Mouse (Mus musculus) G1E (cell line): ENCODE data around the gene Slco1a5. TPM values are rescaled to one million over a fixed set of nuclear protein-coding genes. Genes with fewer than 3 reads are reported as not detected.
A peak's percentile ranks its signal among the peaks of the same experiment; 100 is the strongest.

Experiments
- ATAC-seq: 2 replicates; pipeline ENCODE4 v1.8.0; 2016; ENCODE audit warnings: mild to moderate bottlenecking; ENCODE audit not compliant: insufficient number of reproducible peaks, poor library complexity, low FRiP score, severe bottlenecking; ENCODE audit errors: extremely low read depth
- DNase-seq: peaks from one replicate; pipeline ENCODE4 v3.0.0; 2012; ENCODE audit warnings: low spot score
- H3K27me3 ChIP-seq: 2 replicates; pipeline ENCODE4 v1.6.1; 2012; ENCODE audit warnings: mild to moderate bottlenecking, low read length, inconsistent platforms; ENCODE audit not compliant: insufficient read depth
- H3K36me3 ChIP-seq: replicated peaks from 2 replicates; pipeline ENCODE3; 2012; ENCODE audit warnings: mild to moderate bottlenecking, inconsistent platforms
- H3K4me1 ChIP-seq: 2 replicates; pipeline ENCODE4 v1.6.1; 2012; ENCODE audit warnings: low read depth, low read length, inconsistent platforms, mixed read lengths; ENCODE audit not compliant: insufficient read depth
- H3K4me3 ChIP-seq: 2 replicates; pipeline ENCODE4 v1.5.1; 2012; ENCODE audit warnings: low read depth, mild to moderate bottlenecking, inconsistent platforms, low read length, moderate library complexity, mixed read lengths
- H3K9me3 ChIP-seq: replicated peaks from 2 replicates; pipeline ENCODE4 v1.6.1; 2012; ENCODE audit warnings: inconsistent platforms
- CTCF ChIP-seq: IDR thresholded peaks from 2 replicates; pipeline ENCODE4 v1.5.1; 2012; ENCODE audit warnings: low read depth, low read length, inconsistent platforms, mixed read lengths
- GATA1 ChIP-seq: IDR thresholded peaks from 2 replicates; pipeline ENCODE4 v1.6.1; 2012; ENCODE audit warnings: borderline replicate concordance, low read length, inconsistent platforms, mixed read lengths
- GATA2 ChIP-seq: IDR thresholded peaks from 2 replicates; pipeline ENCODE4 v1.6.1; 2012; ENCODE audit warnings: low read depth, low read length, inconsistent platforms, borderline replicate concordance
- POLR2AphosphoS5 ChIP-seq: IDR thresholded peaks from 2 replicates; pipeline ENCODE4 v1.6.1; 2012; ENCODE audit warnings: low read depth, low read length, inconsistent platforms; ENCODE audit not compliant: insufficient replicate concordance
- TAL1 ChIP-seq: conservative IDR thresholded peaks from 2 replicates; pipeline ENCODE4 v1.6.1; 2012; ENCODE audit warnings: low read depth, low read length, inconsistent platforms, mixed read lengths
- polyA plus RNA-seq: library from polyadenylated mRNA; stranded (reverse); fragments of >175 nt; gene quantifications from 2 replicates; pipeline ENCODE4 v1.2.3, GENCODE M21; 2012
- total RNA-seq, 2 experiments: library from RNA; stranded (forward) in 1 of 2; stranded (reverse) in 1 of 2; fragments of 200-1000 nt in 1 of 2; fragments of >200 nt in 1 of 2; fragmentation: Nextera tagmentation in 1 of 2; gene quantifications; 2 replicates each; pipeline ENCODE4 v1.2.3; 2014 to 2017

Slco1a5 gene
- total and polyA plus RNA-seq, 3 experiments: 0.05 TPM; not detected in 2

DNA sequence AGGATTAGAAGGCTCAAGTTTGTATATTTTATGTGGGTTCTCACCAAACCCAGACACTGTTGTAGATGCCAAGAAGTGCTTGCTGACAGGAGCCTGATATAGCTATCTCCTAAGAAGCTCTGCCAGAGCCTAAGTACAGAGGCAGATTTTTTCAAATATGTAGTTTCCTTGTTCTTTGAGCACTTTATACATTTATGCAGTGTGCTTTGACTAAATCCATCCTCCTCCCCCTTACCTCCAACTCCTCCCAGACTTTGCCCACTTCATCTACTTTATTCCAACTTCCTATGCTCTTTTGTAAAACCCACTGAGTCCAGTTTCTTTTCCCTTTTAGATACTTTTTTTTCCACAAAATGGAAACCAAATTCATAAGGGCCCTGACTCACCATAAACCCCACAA, 102.6 kb downstream of the Slco1a5 start:
- H3K27me3 ChIP-seq: no peaks in the 10 kb centered on the region
- no peaks in the 10 kb centered on the region for H3K9me3 ChIP-seq
- H3K36me3 ChIP-seq: no peaks in the 10 kb centered on the region
- ATAC-seq (no peak; the same call in 1 of the 2 replicates), DNase-seq (no peak)
- no peak overlapping the region for H3K4me3 ChIP-seq
- H3K4me1 ChIP-seq: peaks cover 3% of the 10 kb centered on the region; the same call in 1 of the 2 replicates
- no peak for TF ChIP-seq POLR2AphosphoS5

GRCm38 (mm10) chr6:142211821-142212220, 111.0 kb downstream of the Slco1a5 start:
- no peak for ATAC-seq

DNA sequence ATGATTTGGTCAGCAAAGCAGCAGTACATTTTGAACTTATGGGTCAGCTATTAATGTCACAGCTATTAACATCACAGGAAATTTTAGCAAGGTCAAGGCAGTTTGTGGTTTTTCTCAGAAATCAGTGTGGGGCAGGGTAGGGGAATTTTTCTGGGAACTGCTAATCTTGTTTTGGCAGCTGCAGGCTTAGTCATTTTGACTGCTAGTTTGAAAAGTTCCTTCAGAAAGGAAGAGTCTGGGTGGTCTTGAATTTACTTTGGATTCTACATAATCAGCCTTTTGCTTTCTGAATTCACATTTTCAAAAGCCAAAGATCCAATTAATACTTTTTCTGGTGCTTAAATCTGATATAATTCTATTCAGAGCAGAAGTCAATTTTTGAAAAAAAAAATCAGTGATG, 113.0 kb downstream of the Slco1a5 start:
- peaks cover 19% of the 10 kb centered on the region for H3K4me1 ChIP-seq
- H3K9me3 ChIP-seq: no peaks in the 10 kb centered on the region
- H3K27me3 ChIP-seq: no peaks in the 10 kb centered on the region
- H3K4me3 ChIP-seq: no peak overlapping the region
- DNase-seq (no peak), ATAC-seq (peak; percentile 79)
- no peaks in the 10 kb centered on the region for H3K36me3 ChIP-seq
- TF ChIP-seq GATA1: no peak
- TF ChIP-seq GATA2: no peak
- TF ChIP-seq TAL1: peak; percentile 67

More at GRCm38 (mm10) chr6:142211821-142212220, 111.0 kb downstream of the Slco1a5 start:
- no peak for DNase-seq
- H3K4me1 ChIP-seq: peaks cover 19% of the 10 kb centered on the region
- H3K9me3 ChIP-seq: no peaks in the 10 kb centered on the region
- no peak for TF ChIP-seq GATA2
- TF ChIP-seq TAL1: no peak
- TF ChIP-seq CTCF: no peak
- no peak for TF ChIP-seq GATA1
- H3K4me3 ChIP-seq: no peak overlapping the region
- no peaks in the 10 kb centered on the region for H3K27me3 ChIP-seq
- H3K36me3 ChIP-seq: no peaks in the 10 kb centered on the region

DNA sequence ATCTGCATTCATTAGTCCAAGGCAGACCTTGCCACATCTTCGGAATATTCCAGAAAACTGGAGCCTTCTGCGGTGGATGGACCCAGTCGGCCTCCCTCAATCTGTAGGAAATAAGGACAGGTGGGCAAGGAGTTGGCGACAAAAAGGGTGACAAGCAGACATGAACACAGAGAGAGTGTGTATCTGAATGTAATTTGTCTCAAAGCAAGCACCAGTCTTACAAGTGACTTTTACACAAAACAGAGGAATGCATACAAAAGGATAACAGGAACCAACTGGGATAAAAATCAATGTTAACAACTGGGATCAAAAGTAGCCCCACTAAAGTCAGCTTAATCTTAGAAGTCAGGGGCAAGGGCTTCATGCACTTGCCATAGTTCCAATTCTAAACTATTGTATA, 114.4 kb downstream of the Slco1a5 start, which contains the start of gene Slco1a6:
Gene Slco1a6, minus strand, starts transcription at position 101 of the 400 bp plus-strand sequence.
- Histone ChIP-seq H3K9me3 (no peaks in the 10 kb centered on the region), H3K36me3 (no peaks in the 10 kb centered on the region), H3K4me3 (no peak within 1 kb of the TSS), H3K27me3 (no peaks in the 10 kb centered on the region), H3K4me1 (peaks cover 19% of the 10 kb centered on the region)
- DNase-seq (no peak), ATAC-seq (no peak)
- TF ChIP-seq GATA2: no peak
- no peak for TF ChIP-seq GATA1
- TF ChIP-seq POLR2AphosphoS5: no peak
- TF ChIP-seq CTCF: no peak
- no peak for TF ChIP-seq TAL1

DNA sequence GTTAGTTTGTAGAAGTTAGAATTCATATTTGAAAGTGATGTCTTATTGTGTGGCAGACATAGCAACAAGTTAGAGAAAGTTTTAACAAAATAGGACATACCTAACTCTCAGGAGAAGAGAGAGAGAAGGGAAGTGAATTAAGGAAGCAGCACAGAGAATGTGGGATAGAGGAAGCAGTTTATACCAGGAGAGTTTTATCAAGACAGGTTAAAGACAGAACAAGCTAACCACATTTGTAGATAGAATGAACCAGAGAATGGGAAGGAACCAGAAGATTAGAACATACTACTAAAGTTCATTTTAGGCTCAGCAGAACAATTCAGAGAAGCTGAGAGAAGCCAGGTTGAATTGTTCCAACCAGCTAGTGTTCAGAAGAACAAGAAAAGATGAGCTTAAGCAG, 122.3 kb downstream of the Slco1a5 start:
- Histone ChIP-seq H3K9me3 (peaks cover 3% of the 10 kb centered on the region; the same call in 1 of the 2 replicates), H3K36me3 (no peaks in the 10 kb centered on the region), H3K27me3 (no peaks in the 10 kb centered on the region), H3K4me3 (no peak overlapping the region), H3K4me1 (peaks cover 14% of the 10 kb centered on the region; the same call in 1 of the 2 replicates)
- TF ChIP-seq CTCF (no peak), GATA2 (no peak), TAL1 (no peak), POLR2AphosphoS5 (no peak), GATA1 (no peak)
- DNase-seq (no peak), ATAC-seq (peak; percentile 57)

DNA sequence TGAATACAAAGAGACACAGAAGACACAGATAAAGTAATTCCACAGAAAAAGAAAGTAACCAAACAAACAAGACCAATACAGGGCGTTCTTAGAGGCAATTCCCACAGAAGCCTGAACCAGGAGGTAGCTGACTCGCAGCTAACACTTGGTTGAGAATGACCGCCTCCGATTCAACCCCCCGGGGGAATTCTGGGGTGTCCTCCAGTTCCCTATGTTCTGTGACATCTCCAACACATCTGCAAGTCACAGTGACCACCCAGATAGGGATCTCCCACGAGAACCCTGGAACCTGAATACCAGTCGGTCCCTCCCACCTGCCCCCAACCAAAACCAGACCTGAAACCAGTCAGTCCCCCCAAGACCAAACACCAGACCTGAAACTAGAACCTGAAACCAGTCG, 128.5 kb downstream of the Slco1a5 start:
- DNase-seq (no peak), ATAC-seq (no peak)
- Histone ChIP-seq H3K9me3 (no peaks in the 10 kb centered on the region), H3K4me3 (no peak overlapping the region), H3K27me3 (no peaks in the 10 kb centered on the region), H3K36me3 (no peaks in the 10 kb centered on the region), H3K4me1 (peaks cover 30% of the 10 kb centered on the region)
- TF ChIP-seq GATA2 (no peak), GATA1 (no peak), TAL1 (no peak), POLR2AphosphoS5 (no peak), CTCF (no peak)

- Histone ChIP-seq H3K4me3 (no peak overlapping the region), H3K9me3 (no peaks in the 10 kb centered on the region), H3K27me3 (no peaks in the 10 kb centered on the region), H3K36me3 (no peaks in the 10 kb centered on the region), H3K4me1 (peaks cover 25% of the 10 kb centered on the region)
- TF ChIP-seq POLR2AphosphoS5 (no peak), CTCF (no peak), GATA2 (no peak), TAL1 (no peak), GATA1 (no peak)
- no peak for DNase-seq
- no peak; the same call in 1 of the 2 replicates for ATAC-seq
Observed at GRCm38 (mm10) chr6:142191962-142192361, 130.8 kb downstream of the Slco1a5 start.
